Mouse (Mus musculus) gastrocnemius, postnatal 14 days (tissue): ENCODE results near the gene Psd. TPM values are rescaled to one million over a fixed set of nuclear protein-coding genes. Genes with fewer than 3 reads are reported as not detected.

Experiments
- DNase-seq: peaks from one replicate; pipeline ENCODE4 v3.0.0; 2021; ENCODE audit warnings: mixed read lengths
- intact Hi-C: fragments of 180-260 bp; cut with DNase I; formaldehyde crosslinking; loops from one replicate; pipeline ENCODE4 v1.15.1; 2025; ENCODE audit warnings: low total_unique reads
- total RNA-seq, 2 experiments: library from RNA; stranded (reverse); gene quantifications; 2 replicates each; pipeline ENCODE4 v1.2.3; 2021

Gene Psd
- total RNA-seq, 2 experiments from 2014 or later: 1.4 to 1.9 TPM

GRCm38 (mm10) chr19:46344710-46345419 is 17.9 kb upstream of the Psd start:
- intact Hi-C loops: no loop called here
- no peak for DNase-seq

DNA sequence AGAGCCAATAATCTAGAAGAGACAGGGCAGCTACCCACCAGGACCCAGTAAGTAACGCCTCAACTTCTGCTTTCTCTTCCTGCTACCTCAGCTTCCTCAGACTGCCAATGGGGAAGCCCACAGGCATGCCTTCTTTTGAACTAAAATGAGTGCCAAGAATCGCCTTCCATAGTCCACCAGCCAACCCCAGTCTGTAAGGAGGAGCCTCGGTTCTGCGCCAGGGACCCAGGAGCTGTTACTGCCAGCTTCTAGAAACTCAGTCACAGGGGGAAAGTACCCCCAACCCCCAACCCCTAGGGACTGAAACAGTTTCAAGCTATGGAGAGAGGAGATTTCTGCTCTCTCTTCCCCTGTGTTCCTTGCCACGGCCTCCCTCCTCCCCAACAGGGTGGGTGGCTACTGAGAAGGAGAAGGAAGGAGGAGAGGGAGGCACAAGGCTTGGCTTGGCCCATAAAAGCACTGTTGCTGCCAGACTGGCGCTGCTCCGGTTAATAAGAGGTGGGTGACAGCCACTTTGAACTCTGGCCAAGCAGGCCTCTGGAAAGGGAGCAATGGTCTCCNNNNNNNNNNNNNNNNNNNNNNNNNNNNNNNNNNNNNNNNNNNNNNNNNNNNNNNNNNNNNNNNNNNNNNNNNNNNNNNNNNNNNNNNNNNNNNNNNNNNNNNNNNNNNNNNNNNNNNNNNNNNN is 12.5 kb upstream of the Psd start:
- intact Hi-C loops: loop anchor here (10.0 kb wide), 1 partner anchor 105 kb away; no protein-coding TSS in a partner anchor
- DNase-seq: no peak

DNA sequence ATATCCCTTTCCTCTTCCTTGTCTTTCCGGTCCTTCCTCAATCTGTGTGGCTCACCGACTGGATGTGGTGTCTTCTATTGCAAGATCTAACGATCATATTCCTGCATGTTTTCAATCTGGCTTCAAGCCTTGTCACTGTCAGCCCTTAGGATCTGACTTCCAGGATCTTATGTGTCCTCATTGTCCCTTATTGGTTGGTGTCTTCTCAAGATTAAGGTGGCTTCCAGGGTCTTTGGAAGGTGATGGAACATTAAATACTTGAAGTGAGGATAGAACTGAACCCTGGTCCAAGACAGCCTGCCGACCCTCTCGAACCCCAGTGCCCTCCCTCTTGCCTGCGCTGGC is 12.0 kb upstream of the Psd start:
- no peak for DNase-seq
- intact Hi-C loops: loop anchor here (10.0 kb wide), 1 partner anchor 106 kb away; no protein-coding TSS in a partner anchor

DNA sequence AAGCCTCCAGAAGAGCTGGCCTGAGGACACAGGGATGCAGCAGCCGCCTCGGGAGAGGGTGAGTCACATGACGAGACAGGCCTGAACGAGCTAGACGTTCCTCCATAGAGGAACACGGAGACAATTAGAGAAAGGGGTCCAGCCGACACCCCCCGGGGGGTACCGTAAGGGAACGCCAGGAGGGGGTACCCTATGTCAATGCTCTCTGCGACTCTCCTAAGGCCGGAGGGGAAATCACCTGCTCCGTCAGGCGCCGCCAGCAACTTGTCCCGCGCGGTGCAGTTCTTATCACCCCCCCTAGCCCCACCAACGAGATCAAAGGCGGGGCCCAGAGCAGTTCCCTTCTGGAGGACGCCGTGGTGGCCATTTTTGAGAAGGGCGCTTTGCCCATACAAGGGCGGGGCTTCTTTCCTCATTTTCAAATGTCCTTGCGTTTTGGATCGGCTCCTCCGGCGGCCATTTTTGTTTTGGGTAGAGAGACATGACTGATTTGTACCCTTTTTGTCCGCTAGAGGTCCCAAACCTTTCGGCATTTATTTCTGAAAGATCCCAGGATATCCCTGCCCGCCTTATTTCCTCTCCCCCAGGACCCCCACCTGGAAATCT is 11.5 kb upstream of the Psd start, which contains the start of gene Cuedc2:
Gene Cuedc2, minus strand, starts transcription at position 372 of the 606 bp plus-strand sequence.
- intact Hi-C loops: loop anchor here (10.0 kb wide), 1 partner anchor 106 kb away; no protein-coding TSS in a partner anchor
- peak; percentile 94 for DNase-seq

DNA sequence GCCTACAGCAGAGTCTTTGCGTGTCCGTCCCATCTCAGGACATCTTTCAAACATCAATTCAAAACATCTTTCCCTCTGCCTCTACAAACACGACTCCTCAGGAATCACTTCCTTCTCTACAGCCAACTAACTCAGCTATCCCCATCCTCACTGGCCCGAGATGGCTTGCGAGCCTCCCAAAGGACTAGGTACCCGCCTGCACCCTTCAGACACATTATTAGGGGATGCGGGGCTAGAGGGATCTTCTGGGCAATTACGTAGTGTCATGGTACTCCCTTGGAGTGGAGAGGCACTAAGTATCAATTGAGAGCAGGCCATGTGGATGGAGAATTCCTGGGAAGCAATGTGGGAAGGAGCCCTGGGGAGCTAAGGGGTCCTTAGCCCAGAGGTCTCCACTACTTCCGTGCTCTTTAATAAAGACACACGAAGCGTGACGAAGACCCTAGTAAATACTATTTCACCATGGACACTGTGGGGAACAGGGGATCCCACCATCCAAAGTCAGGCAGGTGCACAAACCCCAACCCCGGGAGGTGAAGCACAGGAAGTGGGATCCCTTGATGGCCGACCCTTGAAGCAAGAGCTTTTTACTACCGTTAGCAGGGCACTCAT is 10.9 kb upstream of the Psd start:
- no peak for DNase-seq
- intact Hi-C loops: loop anchor here (10.0 kb wide), 1 partner anchor 107 kb away; no protein-coding TSS in a partner anchor

DNA sequence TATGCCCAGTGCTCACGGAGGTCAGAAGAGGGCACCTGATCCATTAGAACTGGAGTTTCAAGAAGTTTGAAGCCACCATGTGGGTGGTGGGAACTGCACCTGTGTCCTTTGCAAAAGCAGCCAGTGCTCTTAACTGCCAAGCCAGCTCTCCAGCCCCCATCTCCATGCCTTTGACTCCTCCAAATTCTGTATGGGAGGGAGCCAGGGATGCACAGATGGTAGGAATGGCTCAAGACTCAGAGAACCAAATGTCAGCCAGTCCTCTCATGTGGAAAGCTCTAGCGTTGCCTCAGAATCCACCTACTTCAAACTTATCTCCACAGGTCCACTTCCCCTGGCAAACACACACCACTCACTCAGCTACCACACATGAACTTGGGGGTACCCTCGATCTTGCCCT is 7.0 kb upstream of the Psd start:
- DNase-seq: no peak
- intact Hi-C loops: loop anchor here (10.0 kb wide), 1 partner anchor 111 kb away; no protein-coding TSS in a partner anchor

- intact Hi-C loops: loop anchor here (10.0 kb wide), 1 partner anchor 112 kb away; no protein-coding TSS in a partner anchor
- DNase-seq: no peak
Measured at GRCm38 (mm10) chr19:46332721-46333339, 5.9 kb upstream of the Psd start.

GRCm38 (mm10) chr19:46331936-46332335 is 5.0 kb upstream of the Psd start:
- no peak for DNase-seq
- intact Hi-C loops: loop anchor here (10.0 kb wide), 1 partner anchor 113 kb away; no protein-coding TSS in a partner anchor

DNA sequence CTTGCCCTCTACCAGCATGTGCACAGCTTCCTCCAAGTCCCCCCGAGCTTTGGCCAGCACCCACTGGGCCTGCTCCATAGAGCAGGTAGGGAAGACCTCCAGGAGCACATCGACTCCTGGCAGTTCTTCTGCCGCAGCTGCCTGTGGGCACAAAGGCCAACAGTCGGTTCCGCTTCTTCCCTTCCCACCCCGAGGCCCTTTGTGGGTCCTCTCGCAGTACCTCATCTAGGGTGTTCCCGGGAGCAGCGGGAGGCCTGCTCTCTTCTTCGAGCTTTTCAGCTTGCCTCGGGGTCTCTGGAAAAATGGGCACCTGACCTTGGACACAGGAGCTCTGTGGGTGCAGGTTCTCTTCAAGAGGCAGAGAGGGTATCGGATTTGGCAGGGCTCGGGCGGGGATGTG is 4.4 kb upstream of the Psd start:
- no peak for DNase-seq
- intact Hi-C loops: loop anchor here (10.0 kb wide), 1 partner anchor 113 kb away; no protein-coding TSS in a partner anchor

DNA sequence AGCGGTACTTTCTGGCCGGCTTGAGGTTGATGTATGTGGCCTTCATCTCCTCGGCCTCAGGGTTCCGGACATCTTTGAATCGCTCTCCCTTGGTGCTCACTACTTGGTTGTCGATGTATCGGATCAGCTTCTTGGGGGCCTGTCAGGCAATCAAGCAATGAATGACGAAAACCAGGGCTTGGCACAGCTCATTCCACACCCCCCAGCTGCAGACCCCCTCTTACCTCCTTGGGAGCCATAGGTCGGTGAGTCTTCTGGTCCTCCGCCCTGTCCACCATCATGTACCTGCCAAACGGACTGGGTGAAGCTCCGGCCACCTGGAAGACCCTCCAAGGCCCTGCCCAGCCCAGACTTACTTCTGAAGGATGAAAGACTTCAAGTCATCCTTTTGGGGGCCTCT is 3.7 kb upstream of the Psd start:
- intact Hi-C loops: loop anchor here (10.0 kb wide), 1 partner anchor 114 kb away; no protein-coding TSS in a partner anchor
- DNase-seq: no peak

- intact Hi-C loops: loop anchor here (10.0 kb wide), 1 partner anchor 115 kb away; no protein-coding TSS in a partner anchor
- DNase-seq: peak; percentile 85
Measured at GRCm38 (mm10) chr19:46329951-46330350, 3.0 kb upstream of the Psd start.

- no peak for DNase-seq
- intact Hi-C loops: no loop called here
Measured at GRCm38 (mm10) chr19:46329031-46329641, 2.2 kb upstream of the Psd start.

DNA sequence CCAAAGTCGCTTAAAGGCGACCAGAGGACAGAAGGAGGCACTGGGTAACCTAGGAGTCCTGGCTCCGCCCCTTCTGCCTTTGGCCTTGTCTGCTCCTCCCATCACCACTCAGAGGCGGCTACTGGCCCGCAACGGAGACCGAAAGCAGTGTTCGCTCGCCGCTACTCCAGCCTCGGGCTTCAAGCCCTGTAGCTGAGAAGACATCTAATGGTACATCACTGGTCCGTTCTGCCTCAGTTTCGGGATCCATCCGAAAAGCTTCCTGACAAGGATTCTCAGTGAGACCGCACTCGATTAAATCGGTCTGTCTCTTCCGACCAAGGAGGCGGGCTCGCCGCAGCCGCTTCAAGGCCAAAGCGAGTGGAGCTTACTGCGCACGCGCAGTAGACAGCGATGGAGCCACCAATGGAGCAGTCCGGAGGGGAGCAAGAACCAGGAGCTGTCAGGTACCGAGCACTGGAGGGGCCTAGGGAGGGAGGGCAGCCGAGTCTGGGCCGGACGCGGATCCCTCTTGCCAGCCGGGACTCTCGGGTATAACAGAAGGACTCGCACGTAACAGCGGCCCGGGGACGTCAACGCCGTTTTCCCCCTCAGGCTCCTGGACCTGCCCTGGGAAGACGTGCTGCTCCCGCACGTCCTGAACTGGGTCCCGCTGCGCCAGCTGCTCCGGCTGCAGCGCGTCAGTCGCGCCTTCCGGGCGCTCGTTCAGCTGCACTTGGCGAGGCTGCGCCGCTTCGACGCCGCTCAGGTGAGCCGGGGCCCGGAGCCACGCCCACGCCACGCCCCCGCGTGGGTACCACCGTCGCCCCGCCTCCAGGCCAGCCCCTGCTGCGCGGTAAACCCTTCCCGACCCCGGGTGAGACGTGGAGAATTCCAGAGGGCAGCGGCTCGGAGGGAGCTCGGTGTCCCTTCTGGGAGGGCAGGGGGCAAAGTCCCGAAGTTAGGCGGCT is 1.4 kb upstream of the Psd start, which contains the start of gene Fbxl15:
Gene Fbxl15, plus strand, starts transcription at position 104 of the 950 bp plus-strand sequence.
- peak; percentile 94 for DNase-seq
- intact Hi-C loops: no loop called here

DNA sequence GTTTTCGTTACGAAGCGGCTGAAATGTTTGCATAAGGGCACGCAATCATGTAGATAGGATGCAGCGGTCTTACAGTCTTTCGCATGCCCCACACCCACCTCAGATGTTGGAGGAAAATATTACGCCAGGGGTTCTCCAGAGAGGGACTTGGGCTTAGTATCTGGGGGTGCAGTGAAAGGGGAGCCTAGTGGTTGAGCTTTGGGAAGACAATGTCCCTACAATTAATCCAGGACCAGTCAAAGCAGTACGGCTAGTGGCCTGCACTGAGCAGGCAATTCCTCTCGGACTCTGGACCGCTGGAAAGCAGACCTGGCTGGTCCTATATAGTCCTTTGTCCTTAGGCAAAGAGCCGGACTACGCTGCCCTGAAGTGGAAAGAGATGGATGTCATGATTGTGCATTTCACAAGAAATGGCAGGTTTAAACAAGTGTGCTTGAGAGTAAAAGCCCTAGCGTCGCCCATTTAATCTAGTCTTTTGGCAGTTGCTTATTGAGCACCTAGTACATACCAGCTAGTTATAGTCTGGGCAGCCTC is 642 bp upstream of the Psd start:
- intact Hi-C loops: no loop called here
- DNase-seq: no peak

DNA sequence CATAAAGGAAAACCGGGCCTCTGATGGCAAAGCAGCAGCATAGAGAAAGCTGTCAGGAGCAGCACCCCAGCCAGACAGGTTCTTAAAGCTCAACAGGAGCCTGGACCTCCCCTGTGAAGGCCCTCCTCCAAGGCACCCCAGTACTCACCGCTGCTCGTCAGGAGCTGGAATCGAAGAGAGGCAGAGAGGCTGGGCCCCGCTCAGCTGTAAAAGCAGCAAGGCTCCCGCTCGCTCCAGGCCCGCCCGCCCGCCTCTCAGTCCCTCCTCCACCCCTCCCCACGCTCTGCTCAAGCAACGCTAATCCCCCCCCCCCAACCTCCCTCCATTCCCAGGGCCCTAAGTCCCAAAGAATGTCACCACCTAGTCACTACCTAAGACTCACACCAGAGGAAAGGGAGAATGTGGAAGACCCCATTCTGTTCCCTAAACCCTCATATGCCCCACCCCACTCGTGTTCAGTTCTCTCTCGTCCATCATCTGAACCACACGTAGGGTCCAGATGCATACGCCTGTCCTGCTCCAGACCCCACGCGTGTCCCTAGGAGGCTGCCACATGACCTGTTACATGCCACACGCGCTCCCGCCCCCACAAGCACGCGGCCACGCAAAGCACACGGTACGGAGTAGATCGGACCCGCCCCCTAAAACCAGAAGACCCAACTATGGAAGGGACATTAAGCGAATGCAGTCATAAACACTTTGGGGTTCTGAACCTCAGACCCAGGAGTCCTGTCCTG is 769 bp downstream of the Psd start:
- no peak for DNase-seq
- intact Hi-C loops: no loop called here

GRCm38 (mm10) chr19:46324918-46325317 is 2.0 kb downstream of the Psd start:
- intact Hi-C loops: no loop called here
- no peak for DNase-seq

DNA sequence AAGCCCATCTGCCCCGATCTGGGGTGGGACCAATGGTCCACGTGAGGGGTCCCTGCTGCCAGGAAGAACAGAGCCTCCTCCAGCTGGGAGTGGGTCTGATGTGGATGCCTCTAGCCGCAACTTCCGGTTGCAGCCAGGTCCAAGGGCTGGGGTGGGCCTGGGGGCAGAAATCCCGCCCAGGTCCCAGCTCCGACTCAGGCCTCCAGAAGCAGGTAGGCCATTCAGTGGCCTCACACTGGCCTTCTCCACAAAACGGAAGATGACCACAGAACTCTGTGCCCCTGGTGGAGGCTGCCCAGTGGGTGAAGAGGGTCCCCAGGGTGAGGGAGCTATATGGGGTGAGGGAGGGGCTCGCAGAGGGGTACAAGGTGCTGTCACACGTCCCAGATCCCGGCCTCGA is 2.6 kb downstream of the Psd start:
- intact Hi-C loops: no loop called here
- DNase-seq: peak; percentile 3
